Mouse (Mus musculus) c-Kit-negative CD71-positive TER-119-positive erythroid progenitor cells, embryonic 14.5 days (primary cell): Measurements from ENCODE around the gene Fam133b.
"Not testable (repeated sequence)": the region's sequence is repeated elsewhere in the genome, so short reads cannot be mapped to it uniquely, and the experiment has no call there.

ENCODE experiments used
- DNase-seq: peaks from one replicate; pipeline ENCODE4 v3.0.0-alpha.2; 2013; ENCODE audit warnings: low read depth, low spot score

Gene Fam133b

GRCm38 (mm10) chr5:3598766-3599165 lies 55.1 kb downstream of the Fam133b start:
- DNase-seq, result no peak

GRCm38 (mm10) chr5:3600298-3600697 lies 56.7 kb downstream of the Fam133b start:
- DNase-seq, result no peak

- DNase-seq, result no peak
These were observed 57.2 kb downstream of the Fam133b start for GRCm38 (mm10) chr5:3600790-3601189.

- no peak for DNase-seq
These were observed 63.5 kb downstream of the Fam133b start for GRCm38 (mm10) chr5:3607114-3607513.

- no peak for DNase-seq
These were observed 65.6 kb downstream of the Fam133b start for GRCm38 (mm10) chr5:3609241-3609640.

- DNase-seq, result not testable (repeated sequence)
These were observed 68.2 kb downstream of the Fam133b start for GRCm38 (mm10) chr5:3611835-3612234.
